Mouse (Mus musculus) spleen, adult 2 months (tissue): ENCODE measurements around the gene Xpo4.

Experiments
- CTCF ChIP-seq: fragments of 200-500 bp; IDR thresholded peaks from 2 replicates; pipeline ENCODE4 v1.5.1; 2011; ENCODE audit warnings: mild to moderate bottlenecking, inconsistent platforms; ENCODE audit not compliant: insufficient read depth, insufficient read length, insufficient replicate concordance; ENCODE audit errors: extremely low read depth
- POLR2A ChIP-seq: fragments of 200-500 bp; IDR thresholded peaks from 2 replicates; pipeline ENCODE4 v1.6.1; 2011; ENCODE audit warnings: low read depth, low read length, inconsistent platforms

DNA sequence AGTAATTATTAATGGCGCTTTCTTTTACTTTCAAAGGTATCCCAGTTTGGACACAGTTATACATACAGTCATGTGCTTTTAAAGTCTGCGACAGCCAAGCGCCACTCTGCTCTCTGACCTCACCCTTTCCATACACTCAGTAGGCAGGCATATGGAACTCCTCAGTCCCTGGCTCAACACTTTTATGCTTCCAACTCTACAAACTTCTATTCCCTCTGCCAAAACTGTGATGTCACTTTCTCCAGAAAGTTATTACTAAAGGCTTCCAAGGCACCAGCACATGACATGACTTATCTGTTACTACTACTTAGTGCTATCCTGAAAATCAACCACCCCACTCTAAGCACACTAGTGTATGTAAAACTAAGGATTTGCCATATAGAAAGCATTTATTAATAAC lies 26.1 kb downstream of the Xpo4 start:
- TF ChIP-seq CTCF, result no peak
- TF ChIP-seq POLR2A, result no peak
